Mouse (Mus musculus) limb, embryonic 14.5 days (tissue): ENCODE measurements around the gene Chac1. TPM values are rescaled to one million over a fixed set of nuclear protein-coding genes. Genes with fewer than 3 reads are reported as not detected.

ENCODE experiments used
- ATAC-seq: fragments of 200-750 bp; cut with Nextera tagmentation; 2 replicates; pipeline ENCODE4 v1.8.0; 2017; ENCODE audit warnings: low read depth, moderate number of reproducible peaks, moderate TSS enrichment; ENCODE audit not compliant: low FRiP score
- DNase-seq: peaks from one replicate; pipeline ENCODE4 v3.0.0-alpha.2; 2015; ENCODE audit warnings: low spot score
- H3K27ac ChIP-seq: fragments of 300-500 bp; sonication (generic); replicated peaks from 2 replicates; pipeline ENCODE4 v1.5.1; 2014; ENCODE audit warnings: low read depth, mild to moderate bottlenecking, low read length, moderate library complexity, mixed read lengths
- H3K27me3 ChIP-seq: fragments of 300-500 bp; sonication (generic); 2 replicates; pipeline ENCODE4 v1.6.1; 2014; ENCODE audit warnings: low read length, mixed read lengths; ENCODE audit not compliant: control insufficient read depth, insufficient read depth
- H3K36me3 ChIP-seq: fragments of 300-500 bp; sonication (generic); 2 replicates; pipeline ENCODE4 v1.6.1; 2014; ENCODE audit warnings: mild to moderate bottlenecking, low read length, moderate library complexity, mixed read lengths; ENCODE audit not compliant: control insufficient read depth, insufficient read depth
- H3K4me1 ChIP-seq: fragments of 300-500 bp; sonication (generic); 2 replicates; pipeline ENCODE4 v1.6.1; 2014; ENCODE audit warnings: antibody characterized with exemption, low read length, mixed read lengths; ENCODE audit not compliant: control insufficient read depth, insufficient read depth
- H3K4me2 ChIP-seq: fragments of 300-500 bp; sonication (generic); replicated peaks from 2 replicates; pipeline ENCODE4 v1.6.1; 2014; ENCODE audit warnings: low read depth, mild to moderate bottlenecking, low read length, moderate library complexity; ENCODE audit not compliant: severe bottlenecking
- H3K4me3 ChIP-seq: fragments of 300-500 bp; sonication (generic); replicated peaks from 2 replicates; pipeline ENCODE4 v1.5.1; 2014; ENCODE audit warnings: low read length
- H3K9ac ChIP-seq: fragments of 300-500 bp; sonication (generic); 2 replicates; pipeline ENCODE4 v1.6.1; 2014; ENCODE audit warnings: mild to moderate bottlenecking, low read depth, low read length, moderate library complexity; ENCODE audit not compliant: severe bottlenecking
- H3K9me3 ChIP-seq: fragments of 300-500 bp; sonication (generic); 2 replicates; pipeline ENCODE4 v1.6.1; 2016; ENCODE audit warnings: low read length; ENCODE audit not compliant: control insufficient read depth
- POLR2A ChIP-seq: fragments of 200-500 bp; IDR thresholded peaks from 2 replicates; pipeline ENCODE4 v1.8.0; 2012; ENCODE audit warnings: inconsistent platforms, mild to moderate bottlenecking, moderate library complexity, borderline replicate concordance; ENCODE audit not compliant: insufficient read depth, insufficient read length; ENCODE audit errors: extremely low read depth
- WGBS: fragments of 180-500 bp; shearing (Covaris S2); extraction: QIAGEN DNeasy Blood & Tissue Kit; methylation state at CpG from one replicate; pipeline ENCODE4 v1.1.7; 2014; 5-methylcytosine and 5-hydroxymethylcytosine counted together
- polyA plus RNA-seq, 2 experiments: library from polyadenylated mRNA; depleted of rRNA in 1 of 2; stranded (reverse) in 1 of 2; unstranded in 1 of 2; fragments of >200 nt; fragmentation: Nextera tagmentation in 1 of 2; extraction: Ambion mirVana in 1 of 2; gene quantifications; 2 replicates each; pipeline versions ENCODE4 v1.2.1 to v1.2.3; 2012 to 2014

Chac1 gene
- polyA plus RNA-seq, 2 experiments = 0.48 to 0.94 TPM

GRCm38 (mm10) chr2:119379455-119379854 is 28.4 kb downstream of the Chac1 start:
- no peaks in the 10 kb centered on the region for H3K4me1 ChIP-seq
- no peaks in the 10 kb centered on the region for H3K9me3 ChIP-seq
- DNase-seq (no peak), ATAC-seq (no peak)
- H3K9ac ChIP-seq = no peak overlapping the region
- no peak overlapping the region for H3K27ac ChIP-seq
- no peak overlapping the region for H3K4me2 ChIP-seq
- H3K27me3 ChIP-seq = no peaks in the 10 kb centered on the region
- TF ChIP-seq POLR2A = no peak
- H3K36me3 ChIP-seq = peaks cover 93% of the 10 kb centered on the region
- no peak overlapping the region for H3K4me3 ChIP-seq
- WGBS = 89% methylated on average over 3 of the region's 3 CpGs

DNA sequence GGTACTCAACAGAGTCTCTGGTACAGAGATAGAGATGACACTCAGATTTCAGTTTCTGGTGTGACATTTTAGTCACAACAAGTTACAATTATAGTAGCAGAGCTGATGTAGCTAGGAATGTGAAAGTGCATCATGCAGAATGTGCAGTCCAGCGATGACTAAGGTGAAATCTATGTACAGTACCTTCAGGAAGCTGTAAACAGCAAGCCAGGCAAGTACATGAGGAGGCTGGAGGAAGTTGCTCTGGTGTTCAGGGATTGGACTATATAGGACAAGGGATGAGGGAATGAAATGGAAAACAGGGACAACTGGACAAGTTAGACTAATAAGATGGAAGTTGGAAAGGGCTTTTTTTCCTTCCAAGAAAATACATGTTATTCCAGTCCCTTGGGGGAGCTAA is 37.2 kb downstream of the Chac1 start:
- Histone ChIP-seq H3K9ac (no peak overlapping the region), H3K36me3 (peaks cover 54% of the 10 kb centered on the region), H3K27me3 (no peaks in the 10 kb centered on the region), H3K27ac (no peak overlapping the region), H3K4me1 (no peaks in the 10 kb centered on the region), H3K4me3 (no peak overlapping the region), H3K4me2 (no peak overlapping the region), H3K9me3 (no peaks in the 10 kb centered on the region)
- no peak for TF ChIP-seq POLR2A
- 93% methylated on average over 1 of the region's 1 CpGs for WGBS
- DNase-seq (no peak), ATAC-seq (no peak)

- Histone ChIP-seq H3K36me3 (peaks cover 55% of the 10 kb centered on the region), H3K4me2 (no peak overlapping the region), H3K27ac (no peak overlapping the region), H3K27me3 (no peaks in the 10 kb centered on the region), H3K4me1 (no peaks in the 10 kb centered on the region), H3K9ac (no peak overlapping the region), H3K9me3 (no peaks in the 10 kb centered on the region), H3K4me3 (no peak overlapping the region)
- DNase-seq (no peak), ATAC-seq (no peak)
- 90% methylated on average over 4 of the region's 4 CpGs for WGBS
- no peak for TF ChIP-seq POLR2A
These were observed 39.0 kb downstream of the Chac1 start for GRCm38 (mm10) chr2:119389992-119390391.

DNA sequence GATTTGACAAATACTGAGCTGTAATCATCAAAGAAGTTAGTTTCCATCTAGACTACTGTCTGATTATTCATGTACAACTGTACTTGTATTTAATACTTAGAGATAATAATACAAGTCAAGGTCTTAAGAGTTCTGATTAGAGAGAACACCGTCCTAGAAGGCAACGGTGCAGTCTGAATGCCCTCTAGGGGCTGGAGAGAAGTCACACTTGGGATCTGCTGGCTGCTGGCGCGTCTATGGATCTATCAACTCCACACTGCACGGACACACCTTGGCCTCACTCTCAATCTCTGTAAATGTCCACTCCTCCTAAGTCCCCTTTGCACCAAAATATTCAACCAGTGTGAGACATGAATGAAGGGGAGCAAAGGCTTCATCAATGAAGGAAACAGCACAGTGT is 47.2 kb downstream of the Chac1 start:
- H3K4me3 ChIP-seq = no peak overlapping the region
- no peak for ATAC-seq
- H3K4me1 ChIP-seq = no peaks in the 10 kb centered on the region
- TF ChIP-seq POLR2A = no peak
- H3K36me3 ChIP-seq = peaks cover 58% of the 10 kb centered on the region
- H3K9me3 ChIP-seq = no peaks in the 10 kb centered on the region
- H3K27me3 ChIP-seq = no peaks in the 10 kb centered on the region
- H3K4me2 ChIP-seq = no peak overlapping the region
- WGBS = 90% methylated on average over 5 of the region's 5 CpGs
- no peak overlapping the region for H3K27ac ChIP-seq
- no peak overlapping the region for H3K9ac ChIP-seq
- DNase-seq = no peak

DNA sequence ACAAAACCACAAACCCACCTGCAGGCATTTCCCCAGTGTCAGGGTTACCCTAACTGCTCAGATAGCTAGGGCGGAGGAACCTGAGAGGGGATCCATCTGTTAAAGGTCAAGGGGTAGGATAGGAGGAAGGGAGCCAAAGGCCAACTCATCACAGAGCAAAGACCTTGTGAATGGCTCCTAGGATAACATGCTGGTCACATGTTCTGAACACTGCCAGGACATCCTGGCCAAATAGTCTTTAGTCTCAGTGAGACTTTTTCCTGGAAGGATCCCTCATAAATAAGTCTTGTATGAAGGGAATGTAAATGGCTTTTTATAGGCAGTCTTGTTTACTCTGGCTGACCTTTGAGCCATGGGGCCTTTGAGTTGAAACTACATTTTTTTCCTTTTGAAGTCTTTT is 47.6 kb downstream of the Chac1 start:
- TF ChIP-seq POLR2A = no peak
- Histone ChIP-seq H3K4me3 (no peak overlapping the region), H3K27ac (no peak overlapping the region), H3K9ac (no peak overlapping the region), H3K9me3 (no peaks in the 10 kb centered on the region), H3K4me2 (no peak overlapping the region), H3K27me3 (no peaks in the 10 kb centered on the region), H3K36me3 (peaks cover 54% of the 10 kb centered on the region), H3K4me1 (no peaks in the 10 kb centered on the region)
- ATAC-seq (no peak), DNase-seq (no peak)
- 82% methylated on average over 1 of the region's 1 CpGs for WGBS

DNA sequence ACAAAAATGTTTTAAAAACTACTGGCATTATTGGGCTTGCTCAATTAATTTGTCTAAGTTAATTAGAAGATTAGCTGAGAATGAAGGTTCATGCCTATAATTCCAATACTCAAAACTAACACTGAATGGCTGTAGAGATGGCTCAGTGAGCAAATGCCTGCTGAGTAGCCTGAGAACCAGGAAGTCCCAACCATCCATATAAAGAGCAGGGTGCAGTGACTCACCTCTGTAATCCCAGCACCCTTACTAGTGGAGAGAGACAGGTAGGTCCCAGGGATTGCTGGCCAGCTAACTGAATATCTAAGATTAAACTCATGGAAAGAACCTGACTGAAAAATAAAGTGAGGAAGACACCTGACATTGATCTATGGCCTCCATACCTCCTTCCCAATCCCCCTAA is 48.3 kb downstream of the Chac1 start:
- no peak for ATAC-seq
- peaks cover 52% of the 10 kb centered on the region for H3K36me3 ChIP-seq
- H3K9me3 ChIP-seq = no peaks in the 10 kb centered on the region

More for the DNA sequence above, 48.3 kb downstream of the Chac1 start:
- Histone ChIP-seq H3K9ac (no peak overlapping the region), H3K4me3 (no peak overlapping the region), H3K4me2 (no peak overlapping the region), H3K4me1 (no peaks in the 10 kb centered on the region), H3K27me3 (no peaks in the 10 kb centered on the region), H3K27ac (no peak overlapping the region)
- TF ChIP-seq POLR2A = no peak
- no peak for DNase-seq

Other genes starting within 250 kb of the Chac1 start
- 37.6 and 38.6 TPM in 2 replicates for gene Rad51, start 238.4 kb upstream of the Chac1 start, polyA plus RNA-seq (2012; rRNA removed)
- gene Rad51, start 238.4 kb upstream of the Chac1 start, polyA plus RNA-seq (2014; fragmentation: Nextera tagmentation; extraction: Ambion mirVana) = 41.5 and 44.7 TPM in 2 replicates
- 25.4 and 27.4 TPM in 2 replicates for gene Rmdn3, start 194.2 kb upstream of the Chac1 start, polyA plus RNA-seq (2012; rRNA removed)
- gene Rmdn3, start 194.2 kb upstream of the Chac1 start, polyA plus RNA-seq (2014; fragmentation: Nextera tagmentation; extraction: Ambion mirVana) = 38.9 and 40.7 TPM in 2 replicates
- 5.6 and 6.2 TPM in 2 replicates for gene Gchfr, start 183.5 kb upstream of the Chac1 start, polyA plus RNA-seq (2012; rRNA removed)
- 14.8 and 20.9 TPM in 2 replicates for gene Gchfr, start 183.5 kb upstream of the Chac1 start, polyA plus RNA-seq (2014; fragmentation: Nextera tagmentation; extraction: Ambion mirVana)
- gene Gm14137, start 176.7 kb upstream of the Chac1 start, polyA plus RNA-seq (2012; rRNA removed) = 0.05 and 0.15 TPM in 2 replicates
- 0.57 and 0.69 TPM in 2 replicates for gene Gm14137, start 176.7 kb upstream of the Chac1 start, polyA plus RNA-seq (2014; fragmentation: Nextera tagmentation; extraction: Ambion mirVana)
- 88.0 and 97.9 TPM in 2 replicates for gene Zfyve19, start 142.6 kb upstream of the Chac1 start, polyA plus RNA-seq (2012; rRNA removed)
- gene Zfyve19, start 142.6 kb upstream of the Chac1 start, polyA plus RNA-seq (2014; fragmentation: Nextera tagmentation; extraction: Ambion mirVana) = 46.3 and 52.1 TPM in 2 replicates
- 18.1 and 33.1 TPM in 2 replicates for gene Dnajc17, start 142.4 kb upstream of the Chac1 start, polyA plus RNA-seq (2012; rRNA removed)
- 18.0 and 20.5 TPM in 2 replicates for gene Dnajc17, start 142.4 kb upstream of the Chac1 start, polyA plus RNA-seq (2014; fragmentation: Nextera tagmentation; extraction: Ambion mirVana)
- gene Ppp1r14d, start 121.3 kb upstream of the Chac1 start, polyA plus RNA-seq (2012; rRNA removed) = not detected in 2 replicates
- gene Ppp1r14d, start 121.3 kb upstream of the Chac1 start, polyA plus RNA-seq (2014; fragmentation: Nextera tagmentation; extraction: Ambion mirVana) = not detected in 2 replicates
- 9.2 and 11.6 TPM in 2 replicates for gene Spint1, start 113.9 kb upstream of the Chac1 start, polyA plus RNA-seq (2012; rRNA removed)
- gene Spint1, start 113.9 kb upstream of the Chac1 start, polyA plus RNA-seq (2014; fragmentation: Nextera tagmentation; extraction: Ambion mirVana) = 18.2 and 19.5 TPM in 2 replicates
- gene Rhov, start 80.0 kb upstream of the Chac1 start, polyA plus RNA-seq (2012; rRNA removed) = 4.5 and 6.8 TPM in 2 replicates
- gene Rhov, start 80.0 kb upstream of the Chac1 start, polyA plus RNA-seq (2014; fragmentation: Nextera tagmentation; extraction: Ambion mirVana) = 14.7 and 15.1 TPM in 2 replicates
- 17.0 and 19.2 TPM in 2 replicates for gene Vps18, start 62.5 kb upstream of the Chac1 start, polyA plus RNA-seq (2012; rRNA removed)
- gene Vps18, start 62.5 kb upstream of the Chac1 start, polyA plus RNA-seq (2014; fragmentation: Nextera tagmentation; extraction: Ambion mirVana) = 14.8 and 16.6 TPM in 2 replicates
- gene Dll4, start 25.4 kb upstream of the Chac1 start, polyA plus RNA-seq (2012; rRNA removed) = 8.7 and 9.0 TPM in 2 replicates
- gene Dll4, start 25.4 kb upstream of the Chac1 start, polyA plus RNA-seq (2014; fragmentation: Nextera tagmentation; extraction: Ambion mirVana) = 5.1 and 6.2 TPM in 2 replicates
- gene Ino80, start 126.5 kb downstream of the Chac1 start, polyA plus RNA-seq (2012; rRNA removed) = 15.7 and 16.4 TPM in 2 replicates
- 6.3 TPM in 2 replicates for gene Ino80, start 126.5 kb downstream of the Chac1 start, polyA plus RNA-seq (2014; fragmentation: Nextera tagmentation; extraction: Ambion mirVana)
- gene Exd1, start 196.4 kb downstream of the Chac1 start, polyA plus RNA-seq (2012; rRNA removed) = 0.12 and 0.19 TPM in 2 replicates
- gene Exd1, start 196.4 kb downstream of the Chac1 start, polyA plus RNA-seq (2014; fragmentation: Nextera tagmentation; extraction: Ambion mirVana) = 0.12 and 0.39 TPM in 2 replicates
- gene Chp1, start 196.5 kb downstream of the Chac1 start, polyA plus RNA-seq (2012; rRNA removed) = 53.8 and 61.7 TPM in 2 replicates
- 55.6 and 64.4 TPM in 2 replicates for gene Chp1, start 196.5 kb downstream of the Chac1 start, polyA plus RNA-seq (2014; fragmentation: Nextera tagmentation; extraction: Ambion mirVana)